Mouse (Mus musculus) megakaryocyte, embryonic 14.5 days (primary cell): ENCODE results near the gene Sult2b1.

ENCODE experiments used
- FLI1 ChIP-seq: IDR thresholded peaks from 2 replicates; pipeline ENCODE4 v1.6.1; 2012; ENCODE audit warnings: low read length, inconsistent platforms, mixed read lengths
- GATA1 ChIP-seq: IDR thresholded peaks from 3 replicates; pipeline ENCODE4 v1.6.1; 2012; ENCODE audit warnings: mixed read lengths, low read length, inconsistent platforms, borderline replicate concordance

GRCm38 (mm10) chr7:45814841-45815240 lies 30.4 kb upstream of the Sult2b1 start:
- TF ChIP-seq GATA1 (no peak), FLI1 (no peak)
